Mouse (Mus musculus) layer of hippocampus, postnatal 25 days (tissue): Measurements from ENCODE around the gene Wdr66. TPM values are rescaled to one million over a fixed set of nuclear protein-coding genes. Genes with fewer than 3 reads are reported as not detected.
"Not testable (repeated sequence)": the region's sequence is repeated elsewhere in the genome, so short reads cannot be mapped to it uniquely, and the experiment has no call there.

ENCODE experiments used
- DNase-seq, 2 experiments: peaks; one replicate each; pipeline ENCODE4 v3.0.0; 2022; ENCODE audit warnings: mixed read lengths in 2 of 2, low spot score in 1 of 2; ENCODE audit errors: extremely low spot score in 1 of 2
- total RNA-seq, 2 experiments: library from RNA; stranded (reverse); gene quantifications; 2 replicates each; pipeline ENCODE4 v1.2.3; 2021

Gene Wdr66
- total RNA-seq, result 1 to 10 TPM; 2.8 to 3.2 TPM

DNA sequence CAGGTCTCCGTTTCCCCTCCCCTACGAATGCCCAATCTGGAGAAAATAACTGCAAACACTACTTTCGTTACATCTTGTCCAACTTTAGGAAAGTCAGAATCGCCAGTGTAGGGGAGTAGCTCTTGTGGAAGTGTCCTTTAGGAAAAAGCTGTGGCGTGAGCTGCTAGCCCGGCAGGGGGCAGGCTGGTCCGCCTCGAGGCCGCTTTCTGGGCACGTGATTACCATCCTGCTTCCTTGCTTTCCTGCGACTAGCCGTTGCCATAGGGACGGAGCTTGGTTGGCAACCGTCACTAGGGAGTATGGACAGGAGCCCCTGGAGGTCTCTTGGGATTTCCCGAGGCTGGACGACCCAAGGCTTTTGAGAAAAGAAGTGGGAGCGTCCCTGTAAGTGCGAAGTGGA is at the start of gene Wdr66:
Wdr66 (plus strand) TSS at position 269 of the 400 bp plus-strand sequence.
- DNase-seq, result peak; percentile 82 to 90

- DNase-seq, result not testable (repeated sequence)
Observed at GRCm38 (mm10) chr5:123202771-123203170, 49.1 kb upstream of the Wdr66 start.

DNA sequence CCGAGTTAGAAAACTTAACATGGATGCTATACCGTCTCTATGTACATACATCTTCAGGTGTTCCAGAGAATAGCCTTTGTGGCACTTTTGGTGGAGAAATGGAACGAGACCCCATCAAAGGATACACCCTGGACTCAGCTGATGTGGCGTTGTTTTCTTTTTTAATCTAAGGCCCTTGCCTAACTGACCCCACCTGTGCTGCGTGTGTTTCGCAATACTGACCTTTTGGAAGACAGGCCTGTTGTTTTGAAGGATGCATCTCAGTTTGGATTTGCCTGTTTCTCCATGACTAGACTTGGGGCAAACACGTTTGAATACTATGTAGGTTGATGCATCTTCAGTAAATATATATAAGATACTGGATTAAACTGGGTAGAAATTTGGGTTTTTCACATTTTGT is 48.3 kb upstream of the Wdr66 start:
- DNase-seq, result not testable (repeated sequence)

DNA sequence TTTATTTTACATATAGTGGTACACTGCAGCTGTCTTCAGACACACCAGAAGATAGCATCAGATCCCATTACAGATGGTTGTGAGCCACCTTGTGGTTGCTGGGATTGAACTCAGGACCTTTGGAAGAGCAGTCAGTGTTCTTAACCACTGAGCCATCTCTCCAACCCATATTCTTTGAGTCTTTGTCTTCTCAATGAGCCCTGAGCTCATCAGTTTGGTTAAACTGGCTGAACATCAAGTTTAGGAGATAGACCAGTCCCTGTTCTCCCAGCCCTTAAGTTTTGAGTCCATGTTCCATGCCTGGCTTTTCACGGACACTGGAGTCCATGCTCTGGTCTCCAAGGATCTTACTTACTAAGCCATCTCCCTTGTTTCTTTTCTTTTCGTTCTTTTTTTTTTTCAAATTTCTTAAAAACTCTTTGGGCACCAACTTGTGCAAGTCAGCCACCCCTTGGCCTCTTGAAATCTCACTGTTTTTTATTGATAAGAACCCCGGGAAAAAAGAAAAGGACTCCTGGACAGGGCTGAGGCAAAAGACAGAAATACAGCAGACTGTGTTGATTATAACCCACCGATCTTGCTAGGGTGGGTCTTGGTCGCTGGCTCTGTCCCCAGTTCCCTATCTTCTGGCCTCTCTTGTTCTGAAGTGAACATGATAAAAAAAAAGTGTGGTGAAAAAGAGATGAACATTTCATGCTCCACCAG is 29.4 kb upstream of the Wdr66 start:
- DNase-seq, result not testable (repeated sequence)

- DNase-seq, result no peak
Observed at GRCm38 (mm10) chr5:123223051-123223410, 28.9 kb upstream of the Wdr66 start.

GRCm38 (mm10) chr5:123223861-123224260 is 28.0 kb upstream of the Wdr66 start:
- not testable (repeated sequence) for DNase-seq

- no peak for DNase-seq
Observed at GRCm38 (mm10) chr5:123226851-123227250, 25.1 kb upstream of the Wdr66 start.

DNA sequence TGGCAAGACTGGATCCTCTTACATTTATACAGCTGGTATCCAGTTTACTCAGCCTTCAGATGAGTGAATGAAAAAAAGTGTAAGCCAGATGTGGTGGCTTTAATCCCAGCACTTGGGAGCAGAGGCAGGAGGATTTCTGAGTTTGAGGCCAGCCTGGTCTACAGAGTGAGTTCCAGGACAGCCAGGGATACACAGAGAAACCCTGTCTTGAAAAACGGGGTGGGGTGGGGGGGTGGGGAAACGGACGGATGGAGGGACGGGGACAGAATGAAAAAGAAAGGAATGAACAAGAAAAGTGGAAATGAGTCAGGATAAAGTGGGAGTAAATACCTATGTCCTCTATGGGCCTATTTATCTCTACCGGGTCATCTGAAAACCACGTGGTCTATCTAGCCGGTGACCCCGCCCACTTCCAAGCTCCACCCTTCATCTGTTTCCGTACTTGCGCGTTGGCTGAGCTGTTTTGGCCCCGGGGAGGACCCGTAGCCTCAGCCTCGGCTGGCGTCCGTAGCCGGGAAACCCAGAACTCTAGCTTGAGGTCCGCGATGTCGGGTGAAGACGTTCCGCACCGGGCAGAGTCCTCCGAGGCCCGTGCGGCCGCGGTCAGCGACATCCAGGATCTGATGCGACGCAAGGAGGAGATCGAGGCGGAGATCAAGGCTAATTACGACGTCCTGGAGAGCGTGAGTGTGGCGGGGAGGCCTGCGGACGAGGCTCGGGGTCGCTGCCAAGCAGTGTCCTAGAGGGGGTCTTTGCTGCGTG is 24.0 kb upstream of the Wdr66 start:
- peak; percentile 93 to 96 for DNase-seq

- DNase-seq, result no peak
Observed at GRCm38 (mm10) chr5:123228524-123228922, 23.4 kb upstream of the Wdr66 start.

DNA sequence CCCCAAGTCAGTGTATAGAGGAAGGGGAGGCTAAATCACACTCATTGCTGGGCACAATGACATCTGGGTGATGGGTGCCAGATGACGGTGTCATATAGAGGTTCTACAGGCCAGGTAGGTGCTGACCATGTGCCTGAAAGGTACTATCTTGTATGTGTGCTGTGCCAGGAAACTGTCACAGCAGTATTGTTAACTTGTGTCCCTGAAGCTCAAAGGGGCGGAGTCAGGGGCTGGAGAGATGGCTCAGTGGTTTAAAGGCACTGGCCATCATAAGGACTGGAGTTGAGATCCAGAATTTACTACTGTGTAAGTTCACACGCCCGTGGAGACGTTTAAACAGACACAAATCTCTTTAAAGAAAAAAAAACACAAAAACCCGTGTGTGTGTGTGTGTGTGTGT is 22.6 kb upstream of the Wdr66 start:
- DNase-seq, result no peak

DNA sequence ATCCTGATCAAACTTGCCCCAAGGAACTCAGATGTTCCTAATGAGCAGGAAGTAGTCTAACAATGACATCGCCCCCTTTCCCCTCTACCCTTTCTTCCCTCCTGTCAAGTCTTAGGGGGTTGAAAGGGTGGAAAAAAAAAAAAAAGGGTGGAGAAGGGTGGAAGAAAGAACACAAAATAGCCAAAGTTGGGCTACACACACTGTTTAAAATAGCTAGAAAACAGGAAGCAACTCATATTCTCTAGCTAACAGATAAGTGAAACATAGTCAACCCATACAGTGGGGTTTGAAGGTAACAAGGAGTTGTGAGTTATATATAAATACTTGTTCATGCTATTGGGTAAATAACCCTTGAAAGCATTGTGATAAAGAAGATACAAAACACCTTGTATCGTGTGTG is 19.7 kb upstream of the Wdr66 start:
- DNase-seq, result no peak

GRCm38 (mm10) chr5:123235731-123236130 is 16.2 kb upstream of the Wdr66 start:
- peak in 1 of 2 experiments; percentile 36 for DNase-seq

- no peak for DNase-seq
Observed at GRCm38 (mm10) chr5:123236426-123236825, 15.5 kb upstream of the Wdr66 start.

GRCm38 (mm10) chr5:123239501-123239900 is 12.4 kb upstream of the Wdr66 start:
- DNase-seq, result no peak

- peak; percentile 23 to 55 for DNase-seq
Observed at GRCm38 (mm10) chr5:123245518-123245917, 6.4 kb upstream of the Wdr66 start.

DNA sequence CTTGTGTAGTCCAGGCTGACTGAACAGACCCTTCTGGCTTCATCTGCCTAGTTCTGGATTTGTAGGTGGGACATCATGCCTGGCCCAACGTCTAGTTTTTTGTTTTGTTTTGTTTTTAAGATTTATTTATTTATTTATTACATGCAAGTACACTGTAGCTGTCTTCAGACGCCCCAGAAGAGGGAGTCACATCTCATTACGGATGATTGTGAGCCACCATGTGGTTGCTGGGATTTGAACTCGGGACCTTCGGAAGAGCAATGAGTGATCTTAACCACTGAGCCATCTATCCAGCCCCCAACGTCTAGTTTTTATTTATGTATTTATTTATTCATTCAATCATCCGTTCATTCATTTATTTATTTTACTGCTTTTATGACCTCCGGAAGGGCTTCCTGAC is 512 bp upstream of the Wdr66 start:
- DNase-seq, result no peak

- DNase-seq, result peak; percentile 32 to 59
Observed at GRCm38 (mm10) chr5:123256841-123257755, 5.2 kb downstream of the Wdr66 start.

GRCm38 (mm10) chr5:123258990-123259389 is 7.1 kb downstream of the Wdr66 start:
- DNase-seq, result peak in 1 of 2 experiments; percentile 59

DNA sequence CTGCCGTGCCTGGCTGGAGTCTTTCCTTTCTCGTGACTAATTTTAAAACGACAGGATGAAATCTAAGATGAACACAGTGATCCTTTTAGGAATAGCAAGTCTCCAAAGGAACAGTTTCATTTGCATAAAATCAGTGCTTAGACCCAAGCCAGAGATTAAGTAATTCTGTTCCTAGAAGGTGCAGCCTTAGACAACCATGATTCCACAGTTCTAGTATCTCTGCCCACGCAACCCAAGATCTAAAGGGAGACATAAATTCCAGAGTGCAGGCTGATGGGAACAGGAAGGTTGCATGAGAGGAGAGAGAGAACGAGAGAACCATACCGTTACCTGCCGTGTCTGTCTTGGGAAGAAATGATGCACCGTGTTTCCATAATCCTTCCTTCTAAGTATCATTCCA is 8.8 kb downstream of the Wdr66 start:
- DNase-seq, result no peak

- no peak for DNase-seq
Observed at GRCm38 (mm10) chr5:123266909-123267308, 15.0 kb downstream of the Wdr66 start.
